Mouse (Mus musculus): ENCODE results near the gene Nedd4. TPM values are rescaled to one million over a fixed set of nuclear protein-coding genes. Genes with fewer than 3 reads are reported as not detected.
A peak's percentile ranks its signal among the peaks of the same experiment; 100 is the strongest.

Nedd4 gene
- total RNA-seq, 1 experiment from 2014 or later: 467 TPM

GRCm38 (mm10) chr9:72722622-72723021, 60.5 kb downstream of the Nedd4 start:
- DNase-seq: no peak

- no peak for DNase-seq
These were observed 62.5 kb downstream of the Nedd4 start for GRCm38 (mm10) chr9:72724491-72725221.

DNA sequence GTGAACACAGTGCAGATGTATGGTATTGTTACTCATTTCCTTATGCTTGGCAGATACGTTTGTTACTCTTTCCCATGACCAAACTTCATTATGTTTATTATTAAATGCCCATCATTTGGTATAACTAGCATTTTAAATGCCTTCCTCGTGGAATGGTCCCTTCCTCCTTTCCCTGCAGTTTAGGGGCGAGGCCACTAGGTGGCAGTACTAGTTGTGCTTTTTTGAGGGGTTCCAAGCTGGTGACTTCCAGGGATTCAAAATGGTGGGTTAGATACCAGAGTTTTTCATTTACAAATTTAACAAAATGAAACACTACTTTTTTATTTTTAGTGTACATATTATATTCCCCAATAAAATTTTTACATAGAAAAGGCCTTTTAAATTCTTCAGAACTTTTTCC, 71.8 kb downstream of the Nedd4 start:
- DNase-seq: peak; percentile 63

DNA sequence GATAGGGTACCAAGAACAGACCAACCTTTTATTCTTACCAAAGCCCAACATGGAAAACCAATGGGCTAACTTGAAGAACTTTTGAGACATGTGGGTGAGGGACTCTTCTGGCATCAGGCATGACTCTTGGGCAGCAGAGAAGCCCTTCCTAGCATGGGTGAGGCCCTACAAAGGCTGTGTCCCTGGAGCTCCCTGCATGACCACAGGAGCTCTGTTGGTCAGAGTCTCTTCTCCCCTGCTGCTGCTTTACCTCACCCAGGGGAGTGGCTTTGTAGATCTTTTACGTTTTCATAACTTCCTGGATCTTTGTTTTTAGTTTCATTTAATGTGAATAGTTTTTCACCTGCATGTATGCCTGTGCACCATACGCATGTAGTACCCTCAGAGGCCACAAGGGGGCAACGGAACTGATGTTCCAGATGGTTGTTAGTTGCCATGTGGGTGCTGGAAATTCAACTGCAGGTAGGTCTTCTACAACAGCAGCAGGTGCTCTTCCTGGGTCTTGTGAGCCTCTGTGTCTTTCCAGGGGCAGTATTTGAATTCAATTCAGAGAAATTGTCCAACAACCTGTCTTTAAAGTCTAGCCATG, 73.8 kb downstream of the Nedd4 start:
- peak; percentile 64 for DNase-seq

GRCm38 (mm10) chr9:72741206-72741605, 79.1 kb downstream of the Nedd4 start:
- no peak for DNase-seq

DNA sequence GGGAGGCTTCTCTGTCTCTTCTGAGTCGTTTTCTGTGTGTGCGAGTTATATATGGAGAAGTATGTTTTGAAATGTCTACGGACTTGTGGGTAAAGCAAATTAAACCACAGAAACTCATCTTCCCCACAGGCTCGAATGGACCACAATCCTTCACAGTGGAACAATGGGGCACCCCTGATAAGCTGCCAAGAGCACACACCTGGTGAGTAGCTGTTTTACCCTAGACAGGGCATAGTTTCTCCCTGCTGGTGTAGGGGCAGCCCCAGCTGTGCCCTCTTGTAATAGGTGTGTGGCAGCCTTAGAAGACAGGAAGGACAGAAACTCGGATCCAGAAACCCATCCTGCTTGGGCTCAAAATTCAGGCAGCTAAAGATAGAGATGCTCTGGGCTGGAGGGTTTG, 84.1 kb downstream of the Nedd4 start:
- no peak for DNase-seq

GRCm38 (mm10) chr9:72750272-72750671, 88.1 kb downstream of the Nedd4 start:
- no peak for DNase-seq

GRCm38 (mm10) chr9:72752656-72753055, 90.5 kb downstream of the Nedd4 start:
- no peak for DNase-seq

DNA sequence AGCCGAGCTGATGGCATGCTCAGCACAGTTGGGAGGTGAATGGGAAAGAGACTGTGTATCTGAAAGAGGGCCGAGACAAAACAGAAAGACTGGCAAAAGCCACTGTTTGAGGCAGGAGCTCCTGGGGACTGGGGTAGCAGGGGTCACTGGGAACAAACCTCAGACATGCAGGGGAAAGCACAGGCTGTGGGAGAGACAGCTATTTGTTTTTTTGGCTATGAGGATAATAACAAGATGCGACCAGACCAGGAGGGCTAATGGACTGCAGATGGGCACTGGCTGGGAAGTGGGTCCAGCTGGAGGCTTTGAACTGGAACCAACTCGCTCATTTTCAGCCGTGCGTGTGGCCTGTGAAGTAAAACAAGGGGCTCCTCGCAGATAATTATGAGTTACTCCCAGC, 91.6 kb downstream of the Nedd4 start:
- no peak for DNase-seq

GRCm38 (mm10) chr9:72757143-72757542, 95.0 kb downstream of the Nedd4 start:
- no peak for DNase-seq

GRCm38 (mm10) chr9:72758705-72759131, 96.6 kb downstream of the Nedd4 start:
- no peak for DNase-seq

DNA sequence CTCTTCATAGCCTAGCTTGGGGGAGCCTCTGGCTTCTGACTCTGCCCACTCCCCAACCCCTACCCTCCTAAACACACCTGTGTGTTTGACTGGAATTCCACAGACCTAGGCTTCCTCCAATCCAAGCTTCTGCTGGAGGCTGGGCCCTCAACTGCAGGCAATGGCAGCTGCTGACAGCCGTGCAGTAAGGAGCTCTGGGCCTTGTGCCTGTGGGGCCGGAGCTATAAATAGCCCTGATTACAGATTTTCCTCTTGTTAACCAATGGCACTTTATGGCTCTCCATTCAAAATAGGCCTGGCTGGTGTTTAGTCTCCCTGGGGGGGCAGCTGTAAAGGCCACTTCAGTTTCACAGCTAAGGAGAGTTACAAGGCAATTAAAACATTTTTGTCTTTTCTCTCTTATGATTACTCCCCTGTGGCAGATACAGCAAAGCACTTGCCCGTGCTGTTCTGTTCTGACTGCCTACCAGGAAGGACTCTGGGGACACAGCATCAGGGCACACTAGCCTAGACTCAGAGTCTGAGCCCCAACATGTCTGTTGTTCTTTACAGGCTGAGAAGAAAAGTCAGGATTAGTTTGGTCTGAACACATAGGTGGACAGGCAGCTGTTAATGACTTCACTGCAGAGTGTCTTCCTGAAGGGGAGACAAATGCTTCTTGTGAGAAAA, 101.0 kb downstream of the Nedd4 start:
- DNase-seq: no peak

GRCm38 (mm10) chr9:72766789-72767349, 104.7 kb downstream of the Nedd4 start:
- peak; percentile 88 for DNase-seq

GRCm38 (mm10) chr9:72775022-72775421, 112.9 kb downstream of the Nedd4 start:
- no peak for DNase-seq

DNA sequence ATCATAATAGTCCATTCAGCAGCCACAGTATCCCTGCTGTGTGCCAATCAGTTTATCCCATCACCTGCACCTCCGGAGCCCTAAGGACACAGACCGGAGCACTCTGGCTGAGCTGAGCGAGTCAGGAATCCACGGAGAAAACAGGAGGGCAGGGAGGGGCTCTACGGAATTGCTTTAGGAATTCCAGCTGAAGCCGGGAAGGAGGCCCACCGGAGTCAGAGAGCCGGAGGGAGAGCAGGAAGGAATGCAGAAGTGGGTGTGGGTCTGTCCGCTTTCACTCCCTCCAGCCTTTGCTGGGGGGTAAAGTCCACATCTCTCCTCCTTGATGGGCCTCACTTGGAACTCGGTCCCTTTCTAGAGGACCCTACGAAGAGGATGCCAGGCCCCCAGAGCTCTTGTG, 116.9 kb downstream of the Nedd4 start:
- DNase-seq: no peak

- no peak for DNase-seq
These were observed 117.6 kb downstream of the Nedd4 start for GRCm38 (mm10) chr9:72779733-72780132.

DNA sequence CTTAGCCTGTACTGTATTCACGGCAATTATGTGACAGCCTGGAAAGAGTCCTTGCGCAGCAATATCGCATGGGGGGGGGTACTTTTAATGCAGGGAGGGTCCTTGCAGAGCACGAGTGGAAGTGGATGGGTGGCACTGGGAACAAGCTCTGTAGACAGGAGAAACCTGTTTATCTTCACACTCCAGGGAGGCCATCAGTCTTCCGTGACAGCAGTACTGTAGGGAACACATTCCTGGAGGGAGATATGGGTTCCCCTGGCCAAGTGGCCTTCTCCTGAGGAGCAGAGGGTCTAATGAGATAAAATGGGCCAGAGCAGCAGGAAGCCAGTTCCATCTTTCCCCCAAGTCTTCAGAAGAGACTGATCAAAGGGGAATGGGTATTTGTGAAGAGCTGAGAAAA, 118.5 kb downstream of the Nedd4 start:
- no peak for DNase-seq

GRCm38 (mm10) chr9:72781466-72781865, 119.3 kb downstream of the Nedd4 start:
- no peak for DNase-seq

DNA sequence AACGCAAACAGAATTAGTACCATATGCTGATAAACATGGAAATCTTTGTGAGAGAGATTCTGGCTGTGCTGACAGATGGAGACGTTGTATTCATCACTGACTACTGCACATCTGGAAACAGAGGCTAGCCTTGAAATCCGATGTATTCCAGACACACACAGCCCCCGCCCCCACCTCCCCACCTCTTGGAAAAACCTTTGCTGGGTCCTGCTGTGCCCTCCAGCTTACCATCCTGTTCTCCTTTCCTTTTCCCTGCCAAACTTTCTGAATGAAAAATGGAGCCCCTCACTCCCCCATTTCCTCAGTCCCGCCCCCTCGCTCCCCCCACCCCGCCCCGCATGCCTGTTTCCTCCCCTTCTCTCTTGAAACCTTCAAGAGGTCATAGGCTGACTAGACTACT, 120.0 kb downstream of the Nedd4 start:
- no peak for DNase-seq

DNA sequence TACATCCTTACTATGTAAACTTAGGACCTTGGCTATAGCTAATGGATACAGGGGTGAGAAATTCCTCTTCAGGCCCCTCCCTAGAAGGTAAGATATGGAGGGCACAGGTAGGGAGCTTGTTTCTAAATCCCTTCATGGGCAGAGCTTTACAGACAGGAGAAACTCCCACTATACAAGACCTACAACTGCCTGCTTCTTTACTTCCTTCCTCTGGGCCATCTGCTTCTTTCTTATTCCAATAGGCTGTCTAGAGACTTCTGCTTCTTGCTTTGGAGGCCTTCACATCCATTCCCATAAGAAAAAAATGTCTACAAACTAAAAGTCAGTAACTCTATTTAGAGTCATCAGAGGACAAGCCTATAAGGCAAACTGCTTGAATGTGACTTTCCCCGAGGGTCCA, 125.6 kb downstream of the Nedd4 start:
- DNase-seq: no peak

DNA sequence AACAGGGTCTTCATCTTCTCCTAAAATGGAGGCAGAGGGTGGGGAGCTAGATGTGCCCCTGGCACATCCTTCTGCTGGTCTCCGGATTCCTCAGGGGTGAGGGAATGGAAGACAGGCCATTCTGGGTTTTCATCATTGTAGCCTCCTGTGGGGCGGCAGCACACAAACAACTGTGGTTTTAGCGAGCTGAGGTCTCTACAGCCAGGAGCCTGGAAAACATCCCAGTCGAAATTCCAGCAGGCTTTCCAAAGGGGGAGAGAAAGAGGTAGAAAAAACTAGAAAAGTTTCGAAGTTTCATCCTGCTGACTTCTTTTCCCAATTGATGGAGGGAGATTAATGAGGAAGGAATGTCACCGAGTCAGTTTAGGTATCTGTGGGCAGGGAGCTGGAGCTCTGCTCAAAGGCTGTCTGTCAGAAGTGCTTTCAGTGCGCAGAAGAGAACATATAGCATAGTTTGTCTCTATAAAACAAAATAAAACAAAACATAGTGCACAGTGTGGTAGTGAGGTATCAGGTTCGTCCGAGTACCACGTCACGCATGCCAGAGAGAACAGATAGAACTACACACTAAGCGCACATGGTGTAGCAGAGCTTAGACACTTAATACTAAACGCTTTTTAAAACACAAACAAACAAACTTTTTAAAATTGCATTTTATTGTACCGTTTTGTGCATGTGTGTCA, 128.5 kb downstream of the Nedd4 start:
- no peak for DNase-seq

DNA sequence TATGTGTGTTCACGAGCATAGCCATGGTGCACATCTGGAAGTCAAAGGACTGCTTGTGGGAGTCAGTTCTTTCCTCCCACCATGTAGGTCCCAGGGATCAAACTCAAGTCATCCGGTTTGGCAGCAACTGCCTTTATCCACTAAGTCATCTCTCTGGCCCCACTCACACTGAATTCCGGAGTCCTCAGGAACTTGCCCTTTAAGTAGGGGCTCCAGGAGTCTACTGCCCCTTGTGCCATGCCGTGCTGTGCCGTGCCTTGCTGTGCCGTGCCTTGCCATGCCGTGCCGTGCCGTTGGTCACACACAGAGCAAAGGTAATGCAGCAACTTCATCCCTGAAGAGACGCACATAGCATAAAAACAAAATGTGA, 129.1 kb downstream of the Nedd4 start:
- no peak for DNase-seq

DNA sequence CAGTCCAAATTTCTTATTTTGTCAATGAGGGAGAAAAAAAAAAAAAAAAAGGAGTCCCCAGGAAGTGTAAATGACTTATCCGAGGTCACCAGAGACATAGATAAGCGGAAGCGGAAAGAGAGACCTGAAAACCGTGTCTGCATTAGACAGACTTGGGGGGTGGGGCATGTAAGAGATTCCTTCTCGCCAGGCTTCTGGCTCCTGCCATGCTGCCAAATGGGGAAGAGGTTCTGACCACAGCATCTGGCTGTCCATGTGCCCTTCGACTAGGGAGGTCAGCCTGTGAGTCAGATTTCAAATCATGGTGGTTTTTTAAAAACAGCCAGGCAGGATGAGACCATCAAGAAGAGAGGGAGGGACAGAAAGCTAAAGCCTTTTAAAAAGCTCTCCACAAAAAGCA, 129.5 kb downstream of the Nedd4 start:
- DNase-seq: peak; percentile 46

All from adrenal gland, postnatal 25 days (tissue).